Comparison of ENCODE assay signal across 8 mouse cellular contexts in genomic region chr10:79945507-79946234, GRCm38 (mm10). TPM values are rescaled to one million over a fixed set of nuclear protein-coding genes. Genes with fewer than 3 reads are reported as not detected.
A peak's percentile ranks its signal among the peaks of the same experiment; 100 is the strongest.
DNase-seq lines count a peak whose midpoint lies in the region; ATAC-seq and TF ChIP-seq lines count a peak whose summit lies in the region.

No protein-coding gene starts in this region.

- DNase-seq in heart, postnatal 14 days, result no peak
- DNase-seq in hindbrain, embryonic 10.5 days (ENCODE audit: low spot score), result peak; percentile 71
- no peak for DNase-seq in spleen, postnatal 36 days (ENCODE audit: low spot score in 2 of 2)
- DNase-seq in thymus, adult 2 months, result no peak
- DNase-seq in adrenal gland, postnatal 10 days, result no peak

- ATAC-seq in heart, embryonic 11.5 days (replicated peaks; ENCODE audit: insufficient number of reproducible peaks, low FRiP score, low TSS enrichment), result no peak
- peak; percentile 38; the same call in 1 of the 2 replicates for ATAC-seq in limb, embryonic 13.5 days (ENCODE audit: low FRiP score, low read depth)

- peak overlapping the region; percentile 90 for H3K27ac ChIP-seq in heart, embryonic 11.5 days (ENCODE audit: low read depth, low read length)
- H3K27ac ChIP-seq in hindbrain, embryonic 10.5 days, result peak overlapping the region; percentile 85
- H3K27ac ChIP-seq in limb, embryonic 13.5 days, result peak overlapping the region; percentile 52; the same call in 1 of the 2 replicates
- no peak overlapping the region for H3K27ac ChIP-seq in thymus, adult 2 months (ENCODE audit: control insufficient read depth, insufficient read depth, low read length)

- TF ChIP-seq CTCF in thymus, adult 2 months (IDR thresholded peaks at IDR 0.05; ENCODE audit: borderline replicate concordance, control insufficient read depth, extremely low read depth, insufficient read depth, low read length, poor library complexity), result no peak

- H3K4me1 ChIP-seq in heart, embryonic 11.5 days (ENCODE audit: control insufficient read depth, insufficient read depth, low read length), result peaks cover 41% of the 10 kb centered on the region
- H3K4me1 ChIP-seq in hindbrain, embryonic 10.5 days (replicated peaks), result peaks cover 60% of the 10 kb centered on the region
- peaks cover 43% of the 10 kb centered on the region for H3K4me1 ChIP-seq in limb, embryonic 13.5 days
- H3K4me1 ChIP-seq in thymus, adult 2 months (replicated peaks; ENCODE audit: control insufficient read depth, insufficient read depth, low read length), result 0 out of 2 replicates have a peak, but pooled peaks cover under 1% of the 10 kb centered on the region

- intact Hi-C loops in heart, postnatal 14 days (cut with DNase I), result no loop called here

- peak overlapping the region; percentile 2; the same call in 1 of the 2 replicates for H3K4me3 ChIP-seq in heart, embryonic 11.5 days (ENCODE audit: low read depth, low read length)
- H3K4me3 ChIP-seq in hindbrain, embryonic 10.5 days, result peak overlapping the region; percentile 26
- H3K4me3 ChIP-seq in limb, embryonic 13.5 days, result no peak overlapping the region
- no peak overlapping the region for H3K4me3 ChIP-seq in myocyte
- no peak overlapping the region for H3K4me3 ChIP-seq in thymus, adult 2 months (ENCODE audit: control insufficient read depth, insufficient read depth, low read length)

- no peaks in the 10 kb centered on the region for H3K27me3 ChIP-seq in heart, embryonic 11.5 days (ENCODE audit: control insufficient read depth, insufficient read depth, low read length)
- peaks cover 76% of the 10 kb centered on the region for H3K27me3 ChIP-seq in hindbrain, embryonic 10.5 days (ENCODE audit: insufficient read depth, poor library complexity, severe bottlenecking)
- no peaks in the 10 kb centered on the region for H3K27me3 ChIP-seq in limb, embryonic 13.5 days
- no peaks in the 10 kb centered on the region for H3K27me3 ChIP-seq in myocyte (ENCODE audit: control insufficient read depth, insufficient read depth, insufficient read length)
- no peaks in the 10 kb centered on the region for H3K27me3 ChIP-seq in thymus, adult 2 months (ENCODE audit: control insufficient read depth, insufficient read depth, low read length)

- no peak overlapping the region for H3ac ChIP-seq in myocyte (ENCODE audit: control insufficient read depth, insufficient read length)

- H3K9ac ChIP-seq in heart, embryonic 11.5 days (ENCODE audit: low read depth, low read length), result peak overlapping the region; percentile 68
- peak overlapping the region; percentile 51 for H3K9ac ChIP-seq in limb, embryonic 13.5 days

- peak overlapping the region; percentile 53 for H3K4me2 ChIP-seq in heart, embryonic 11.5 days
- H3K4me2 ChIP-seq in limb, embryonic 13.5 days (replicated peaks), result peak overlapping the region; percentile 32
- no peak overlapping the region for H3K4me2 ChIP-seq in myocyte (ENCODE audit: low read depth)

- no peaks in the 10 kb centered on the region for H3K9me3 ChIP-seq in heart, embryonic 11.5 days (replicated peaks; ENCODE audit: control insufficient read depth, low read length)
- no peaks in the 10 kb centered on the region for H3K9me3 ChIP-seq in hindbrain, embryonic 10.5 days
- no peaks in the 10 kb centered on the region for H3K9me3 ChIP-seq in limb, embryonic 13.5 days

- TF ChIP-seq POLR2A in myocyte (IDR thresholded peaks at IDR 0.05; ENCODE audit: insufficient read length, low read depth), result no peak
- TF ChIP-seq POLR2A in thymus, adult 2 months (IDR thresholded peaks at IDR 0.05; ENCODE audit: control insufficient read depth, extremely low read depth, insufficient read depth, low read length, poor library complexity), result no peak

- peaks cover 15% of the 10 kb centered on the region for H3K36me3 ChIP-seq in heart, embryonic 11.5 days (ENCODE audit: control insufficient read depth, insufficient read depth, low read length)
- peaks cover 55% of the 10 kb centered on the region for H3K36me3 ChIP-seq in hindbrain, embryonic 10.5 days
- H3K36me3 ChIP-seq in limb, embryonic 13.5 days, result peaks cover 63% of the 10 kb centered on the region
- peaks cover 4% of the 10 kb centered on the region for H3K36me3 ChIP-seq in myocyte (ENCODE audit: control insufficient read depth, insufficient read depth)
- no peaks in the 10 kb centered on the region for H3K36me3 ChIP-seq in thymus, adult 2 months (ENCODE audit: control insufficient read depth, insufficient read depth, low read length)

- H3K79me2 ChIP-seq in myocyte (ENCODE audit: control insufficient read depth, insufficient read depth), result no peaks in the 10 kb centered on the region

- 34% methylated on average over 16 of the region's 16 CpGs for WGBS in heart, embryonic 11.5 days (ENCODE audit: insufficient replicate concordance)
- 20% methylated on average over 16 of the region's 16 CpGs for WGBS in hindbrain, embryonic 10.5 days
- 18% methylated on average over 16 of the region's 16 CpGs for WGBS in limb, embryonic 13.5 days
- 88% methylated on average over 16 of the region's 16 CpGs for WGBS in thymus, adult 2 months

TF ChIP-seq in myocyte, 11 proteins besides CTCF, POLR2A, EP300 and RAD21:
- TF ChIP-seq MYOD1 (IDR thresholded peaks at IDR 0.05; ENCODE audit: control insufficient read depth in 1 of 3, insufficient read length in 2 of 3, low read depth in 2 of 3) (peak in 2 of 3 experiments; percentile 94 to 97), TCF12 (IDR thresholded peaks at IDR 0.05; ENCODE audit: insufficient read depth, poor library complexity, severe bottlenecking) (peak; percentile 63), USF1 (IDR thresholded peaks at IDR 0.05; ENCODE audit: low read depth) (no peak), CEBPB (IDR thresholded peaks at IDR 0.05; ENCODE audit: insufficient read depth, poor library complexity, severe bottlenecking) (no peak), TCF3 (IDR thresholded peaks at IDR 0.05; ENCODE audit: insufficient read length, low read depth) (peak; percentile 95), MYOG (IDR thresholded peaks at IDR 0.05; ENCODE audit: control insufficient read depth in 1 of 3, insufficient read depth in 1 of 3, insufficient read length in 2 of 3, low read depth in 2 of 3) (peak; percentile 79 to 98 (median 97))
TF ChIP-seq in myocyte: peak in this region for 4.

RNA-seq across cellular contexts. Expression of gene Wdr18, which starts 14.3 kb away (rescaled TPM):
- 89.8 and 97.6 TPM in 2 replicates for polyA plus RNA-seq in heart, embryonic 11.5 days (2014; fragmentation: Nextera tagmentation; extraction: Ambion mirVana)
- total RNA-seq in heart, postnatal 14 days (2021), result 10 to 100 TPM; 21.7 to 24.0 TPM
- 128 and 140 TPM in 2 replicates for polyA plus RNA-seq in hindbrain, embryonic 10.5 days (2016; fragmentation: Nextera tagmentation; extraction: Ambion mirVana)
- 105 and 106 TPM in 2 replicates for polyA plus RNA-seq in limb, embryonic 13.5 days (2015; fragmentation: Nextera tagmentation; extraction: Ambion mirVana)
- polyA plus RNA-seq in myocyte (2012; fragmentation: generic; extraction: Trizol), result 35.1 TPM
- polyA plus RNA-seq in thymus, adult 2 months (2012; rRNA removed), result 68.1 and 74.5 TPM in 2 replicates
- 10 to 100 TPM; 32.4 to 34.9 TPM for total RNA-seq in adrenal gland, postnatal 10 days (2021)

RNA-seq across cellular contexts. Expression of gene Arid3a, which starts 18.8 kb away (rescaled TPM):
- 4.3 and 12.7 TPM in 2 replicates for polyA plus RNA-seq in heart, embryonic 11.5 days (2014; fragmentation: Nextera tagmentation; extraction: Ambion mirVana)
- total RNA-seq in heart, postnatal 14 days (2021), result 1 to 10 TPM; 2.2 to 2.6 TPM
- 11.1 and 15.0 TPM in 2 replicates for polyA plus RNA-seq in hindbrain, embryonic 10.5 days (2016; fragmentation: Nextera tagmentation; extraction: Ambion mirVana)
- polyA plus RNA-seq in limb, embryonic 13.5 days (2015; fragmentation: Nextera tagmentation; extraction: Ambion mirVana), result 5.5 and 6.2 TPM in 2 replicates
- 1.2 TPM for polyA plus RNA-seq in myocyte (2012; fragmentation: generic; extraction: Trizol)
- 12.5 and 13.5 TPM in 2 replicates for polyA plus RNA-seq in thymus, adult 2 months (2012; rRNA removed)
- 1 to 10 TPM; 6.3 to 8.1 TPM for total RNA-seq in adrenal gland, postnatal 10 days (2021)

RNA-seq across cellular contexts. Expression of gene R3hdm4, which starts 24.7 kb away (rescaled TPM):
- polyA plus RNA-seq in heart, embryonic 11.5 days (2014; fragmentation: Nextera tagmentation; extraction: Ambion mirVana), result 87.6 and 89.2 TPM in 2 replicates
- total RNA-seq in heart, postnatal 14 days (2021), result 10 to 100 TPM; 81.8 to 93.4 TPM
- 130 and 152 TPM in 2 replicates for polyA plus RNA-seq in hindbrain, embryonic 10.5 days (2016; fragmentation: Nextera tagmentation; extraction: Ambion mirVana)
- 186 and 188 TPM in 2 replicates for polyA plus RNA-seq in limb, embryonic 13.5 days (2015; fragmentation: Nextera tagmentation; extraction: Ambion mirVana)
- 69.0 TPM for polyA plus RNA-seq in myocyte (2012; fragmentation: generic; extraction: Trizol)
- 279 and 303 TPM in 2 replicates for polyA plus RNA-seq in thymus, adult 2 months (2012; rRNA removed)
- total RNA-seq in adrenal gland, postnatal 10 days (2021), result 10 to 100 TPM; 78.9 to 93.6 TPM

RNA-seq across cellular contexts. Expression of gene Grin3b, which starts 24.8 kb away (rescaled TPM):
- 0.19 and 0.20 TPM in 2 replicates for polyA plus RNA-seq in heart, embryonic 11.5 days (2014; fragmentation: Nextera tagmentation; extraction: Ambion mirVana)
- total RNA-seq in heart, postnatal 14 days (2021), result under 1 TPM; 0.10 to 0.19 TPM
- 0.35 TPM in 2 replicates for polyA plus RNA-seq in hindbrain, embryonic 10.5 days (2016; fragmentation: Nextera tagmentation; extraction: Ambion mirVana)
- 0.41 and 0.73 TPM in 2 replicates for polyA plus RNA-seq in limb, embryonic 13.5 days (2015; fragmentation: Nextera tagmentation; extraction: Ambion mirVana)
- polyA plus RNA-seq in myocyte (2012; fragmentation: generic; extraction: Trizol), result 0.73 TPM
- polyA plus RNA-seq in thymus, adult 2 months (2012; rRNA removed), result 0.07 and 0.14 TPM in 2 replicates
- under 1 TPM; 0.27 to 0.36 TPM for total RNA-seq in adrenal gland, postnatal 10 days (2021)

RNA-seq across cellular contexts. Expression of gene Kiss1r, which starts 28.9 kb away (rescaled TPM):
- polyA plus RNA-seq in heart, embryonic 11.5 days (2014; fragmentation: Nextera tagmentation; extraction: Ambion mirVana), result 0.15 and 0.31 TPM in 2 replicates
- total RNA-seq in heart, postnatal 14 days (2021), result under 1 TPM; 0.41 to 0.43 TPM
- 0.72 and 0.80 TPM in 2 replicates for polyA plus RNA-seq in hindbrain, embryonic 10.5 days (2016; fragmentation: Nextera tagmentation; extraction: Ambion mirVana)
- 0.94 and 1.0 TPM in 2 replicates for polyA plus RNA-seq in limb, embryonic 13.5 days (2015; fragmentation: Nextera tagmentation; extraction: Ambion mirVana)
- 0.59 TPM for polyA plus RNA-seq in myocyte (2012; fragmentation: generic; extraction: Trizol)
- 5.8 and 7.5 TPM in 2 replicates for polyA plus RNA-seq in thymus, adult 2 months (2012; rRNA removed)
- total RNA-seq in adrenal gland, postnatal 10 days (2021), result 1 to 10 TPM in 1 of 2 experiments, under 1 TPM in 1; 0.69 to 1.8 TPM

Comparison
In these comparisons a context has a peak if more than half of its experiments do, and no peak if none do; other contexts are left out.
1. H3K4me3 ChIP-seq: peak in heart, embryonic 11.5 days (single experiment) and hindbrain, embryonic 10.5 days (single experiment); none in limb, embryonic 13.5 days (single experiment), myocyte (single experiment) and thymus, adult 2 months (single experiment).